Mouse (Mus musculus) sigmoid colon, adult 10 weeks (tissue): ENCODE measurements around the gene Erich6. TPM values are rescaled to one million over a fixed set of nuclear protein-coding genes. Genes with fewer than 3 reads are reported as not detected.

ENCODE experiments used
- polyA plus RNA-seq: library from polyadenylated mRNA; stranded (reverse); fragments of 350-450 nt; fragmentation: Illumina TruSeq; extraction: RNeasy Lipid Tissue Mini Kit (QIAGEN cat#74804); gene quantifications from one replicate; pipeline ENCODE4 v1.2.3, GENCODE M21; 2014; ENCODE audit warnings: low read depth, low replicate concordance

Gene Erich6
- not detected for polyA plus RNA-seq

GRCm38 (mm10) chr3:58636406-58637295 lies at the start of gene Erich6:
Gene Erich6, minus strand, starts transcription at chr3:58637207.

GRCm38 (mm10) chr3:58576137-58577066 lies 60.6 kb downstream of the Erich6 start, which contains the start of gene Selenot:
Gene Selenot, plus strand, starts transcription at chr3:58576636.

Other genes starting within 250 kb of the Erich6 start
- 34.8 TPM for gene Tsc22d2, start 222.5 kb downstream of the Erich6 start, polyA plus RNA-seq
- gene Eif2a, start 111.4 kb downstream of the Erich6 start, polyA plus RNA-seq = 248 TPM
- gene Serp1, start 111.3 kb downstream of the Erich6 start, polyA plus RNA-seq = 350 TPM
- gene Selenot, start 60.6 kb downstream of the Erich6 start, polyA plus RNA-seq = 413 TPM
- 4.6 TPM for gene Siah2, start 55.2 kb upstream of the Erich6 start, polyA plus RNA-seq
- gene Mindy4b-ps, start 185.1 kb upstream of the Erich6 start, polyA plus RNA-seq = not detected
- gene Clrn1, start 248.1 kb upstream of the Erich6 start, polyA plus RNA-seq = not detected